Mouse (Mus musculus) ES-Bruce4 (cell line): ENCODE measurements around the gene Fam107b.

Experiments
- CTCF ChIP-seq: IDR thresholded peaks from one replicate; pipeline ENCODE4 v1.8.1; 2011; ENCODE audit warnings: low read depth, low read length
- EP300 ChIP-seq: IDR thresholded peaks from 2 replicates; pipeline ENCODE4 v1.6.1; 2011; ENCODE audit warnings: low read depth, low read length; ENCODE audit not compliant: insufficient read depth
- POLR2A ChIP-seq: IDR thresholded peaks from one replicate; pipeline ENCODE4 v1.8.1; 2011; ENCODE audit warnings: low read length; ENCODE audit not compliant: insufficient read depth

- no peak for TF ChIP-seq CTCF
- no peak for TF ChIP-seq POLR2A
- no peak for TF ChIP-seq EP300
These were observed 32.9 kb downstream of the Fam107b start for GRCm38 (mm10) chr2:3603181-3603580.
